Mouse (Mus musculus): ENCODE results near the gene Adamts8.

Gene Adamts8

GRCm38 (mm10) chr9:30942512-30943313, at the start of gene Adamts8:
TSS of gene Adamts8 (plus strand) at chr9:30942562.
- peak in 1 of 2 experiments; percentile 24 for DNase-seq (ENCODE audit: low spot score in 2 of 2)

- no peak for DNase-seq (ENCODE audit: low spot score in 2 of 2)
Observed at GRCm38 (mm10) chr9:30895618-30896017, 46.7 kb upstream of the Adamts8 start.

GRCm38 (mm10) chr9:30896752-30897151, 45.6 kb upstream of the Adamts8 start:
- DNase-seq (ENCODE audit: low spot score in 2 of 2) = no peak

- DNase-seq (ENCODE audit: low spot score in 2 of 2) = no peak
Observed at GRCm38 (mm10) chr9:30897169-30897568, 45.2 kb upstream of the Adamts8 start.

GRCm38 (mm10) chr9:30902152-30902551, 40.2 kb upstream of the Adamts8 start:
- DNase-seq (ENCODE audit: low spot score in 2 of 2) = no peak

GRCm38 (mm10) chr9:30902641-30903040, 39.7 kb upstream of the Adamts8 start:
- no peak for DNase-seq (ENCODE audit: low spot score in 2 of 2)

- no peak for DNase-seq (ENCODE audit: low spot score in 2 of 2)
Observed at GRCm38 (mm10) chr9:30903266-30903665, 39.1 kb upstream of the Adamts8 start.

GRCm38 (mm10) chr9:30905861-30906260, 36.5 kb upstream of the Adamts8 start:
- DNase-seq (ENCODE audit: low spot score in 2 of 2) = no peak

GRCm38 (mm10) chr9:30906426-30906825, 35.9 kb upstream of the Adamts8 start:
- no peak for DNase-seq (ENCODE audit: low spot score in 2 of 2)

- no peak for DNase-seq (ENCODE audit: low spot score in 2 of 2)
Observed at GRCm38 (mm10) chr9:30907677-30908295, 34.6 kb upstream of the Adamts8 start.

- no peak for DNase-seq (ENCODE audit: low spot score in 2 of 2)
Observed at GRCm38 (mm10) chr9:30908296-30908690, 34.1 kb upstream of the Adamts8 start.

GRCm38 (mm10) chr9:30908973-30909372, 33.4 kb upstream of the Adamts8 start:
- no peak for DNase-seq (ENCODE audit: low spot score in 2 of 2)

- no peak for DNase-seq (ENCODE audit: low spot score in 2 of 2)
Observed at GRCm38 (mm10) chr9:30910491-30910890, 31.9 kb upstream of the Adamts8 start.

GRCm38 (mm10) chr9:30912161-30912560, 30.2 kb upstream of the Adamts8 start:
- no peak for DNase-seq (ENCODE audit: low spot score in 2 of 2)

GRCm38 (mm10) chr9:30913429-30913828, 28.9 kb upstream of the Adamts8 start:
- no peak for DNase-seq (ENCODE audit: low spot score in 2 of 2)

GRCm38 (mm10) chr9:30914241-30914640, 28.1 kb upstream of the Adamts8 start:
- DNase-seq (ENCODE audit: low spot score in 2 of 2) = no peak

GRCm38 (mm10) chr9:30916266-30916968, 25.9 kb upstream of the Adamts8 start:
- DNase-seq (ENCODE audit: low spot score in 2 of 2) = no peak

- DNase-seq (ENCODE audit: low spot score in 2 of 2) = no peak
Observed at GRCm38 (mm10) chr9:30918466-30919356, 23.7 kb upstream of the Adamts8 start.

- no peak for DNase-seq (ENCODE audit: low spot score in 2 of 2)
Observed at GRCm38 (mm10) chr9:30919686-30920085, 22.7 kb upstream of the Adamts8 start.

- no peak for DNase-seq (ENCODE audit: low spot score in 2 of 2)
Observed at GRCm38 (mm10) chr9:30920736-30921135, 21.6 kb upstream of the Adamts8 start.

GRCm38 (mm10) chr9:30921261-30922103, 20.9 kb upstream of the Adamts8 start:
- no peak for DNase-seq (ENCODE audit: low spot score in 2 of 2)
